8 mouse cellular contexts compared by ENCODE assay signal in the genomic region with DNA sequence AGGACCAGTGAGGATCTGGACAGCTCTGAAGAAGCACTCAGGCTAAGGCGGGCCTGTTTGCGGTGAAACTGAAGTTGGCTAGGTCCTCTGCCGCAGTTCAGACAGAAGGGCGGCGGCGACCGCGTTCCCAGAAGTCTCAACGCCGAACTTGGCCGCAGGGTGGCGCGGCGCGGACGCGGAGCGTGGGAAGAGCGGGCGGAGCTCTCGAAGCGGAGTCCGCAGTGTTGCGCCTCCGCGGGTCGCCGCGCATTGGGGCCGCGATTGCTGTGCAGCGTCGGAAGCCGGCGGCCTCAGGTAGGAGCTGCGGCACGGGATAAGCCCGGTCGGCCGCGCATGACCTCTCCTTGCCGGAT. TPM values are rescaled to one million over a fixed set of nuclear protein-coding genes. Genes with fewer than 3 reads are reported as not detected.
DNase-seq lines count a peak whose midpoint lies in the region; ATAC-seq lines count a peak whose summit lies in the region.

No protein-coding gene starts in this region.

- H3K36me3 ChIP-seq in hindbrain, embryonic 15.5 days: no peaks in the 10 kb centered on the region

- H3K9me3 ChIP-seq in hindbrain, embryonic 15.5 days: no peaks in the 10 kb centered on the region

- H3K4me1 ChIP-seq in hindbrain, embryonic 15.5 days (replicated peaks): peaks cover 19% of the 10 kb centered on the region

- H3K4me3 ChIP-seq in hindbrain, embryonic 15.5 days: peak overlapping the region; percentile 77

- peak overlapping the region; percentile 84 for H3K27ac ChIP-seq in hindbrain, embryonic 15.5 days (replicated peaks)

- 1% methylated on average over 42 of the region's 42 CpGs for WGBS in hindbrain, embryonic 15.5 days

- peak; percentile 89 for ATAC-seq in hindbrain, embryonic 15.5 days (ENCODE audit: low FRiP score, low read depth)

- H3K9ac ChIP-seq in hindbrain, embryonic 15.5 days: peak overlapping the region; percentile 77

- peak; percentile 76 for DNase-seq in WW6 (ENCODE audit: low read depth, low spot score)
- peak; percentile 94 to 95 for DNase-seq in cerebellum, postnatal 36 days
- DNase-seq in frontal cortex, postnatal 36 days (ENCODE audit: low spot score in 2 of 2): peak; percentile 91 to 95
- DNase-seq in layer of hippocampus, postnatal 36 days: peak; percentile 92
- peak; percentile 92 for DNase-seq in lung, postnatal 25 days (ENCODE audit: low spot score)
- peak; percentile 90 for DNase-seq in retina, embryonic 14.5 days (ENCODE audit: low spot score)
- peak; percentile 87 to 90 for DNase-seq in thymus, postnatal 36 days

- H3K27me3 ChIP-seq in hindbrain, embryonic 15.5 days: no peaks in the 10 kb centered on the region

- H3K4me2 ChIP-seq in hindbrain, embryonic 15.5 days: peak overlapping the region; percentile 92

RNA-seq across cellular contexts. Expression of a gene that starts 37.5 kb away (rescaled TPM):
- 30.5 and 32.7 TPM in 2 replicates for polyA plus RNA-seq in hindbrain, embryonic 15.5 days (2015; fragmentation: Nextera tagmentation; extraction: Ambion mirVana)
- total RNA-seq in layer of hippocampus, postnatal 36 days (2021): 10 to 100 TPM; 24.8 to 27.2 TPM

Comparison
In these comparisons a context has a peak if more than half of its experiments do, and no peak if none do; other contexts are left out.
1. Peak in every context shown above with its lines: DNase-seq, ATAC-seq, H3K4me3 ChIP-seq and H3K27ac ChIP-seq.